Comparison of ENCODE assay signal across 8 mouse cellular contexts in the genomic region with DNA sequence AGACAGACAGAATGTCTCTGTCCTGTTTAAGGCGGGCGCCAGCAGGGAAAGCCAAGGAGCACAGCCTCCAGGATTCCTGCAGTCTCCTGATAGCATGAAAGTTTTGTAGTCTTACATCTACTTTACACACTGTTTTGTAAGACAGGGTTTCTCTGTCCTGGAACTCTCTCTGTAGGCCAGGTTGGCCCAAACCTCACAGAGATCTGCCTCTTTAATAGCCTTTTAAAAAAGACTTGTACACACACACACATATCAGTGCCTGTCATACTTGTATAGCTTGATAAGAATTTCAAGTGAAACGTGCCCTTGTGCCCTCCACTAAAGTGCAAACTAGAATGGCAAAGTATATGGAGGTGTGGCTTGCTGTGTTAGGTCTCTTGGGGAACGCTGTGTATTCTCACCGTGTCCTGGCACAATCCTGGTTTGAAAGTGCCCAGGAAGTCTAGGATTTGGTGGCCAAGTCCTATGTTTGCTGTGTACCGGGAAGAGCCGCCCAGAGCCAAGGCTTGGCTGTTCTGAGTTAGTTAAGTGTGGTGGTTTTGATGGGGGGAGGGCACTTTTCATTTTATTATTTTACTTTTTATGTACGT. TPM values are rescaled to one million over a fixed set of nuclear protein-coding genes. Genes with fewer than 3 reads are reported as not detected.
DNase-seq lines count a peak whose midpoint lies in the region; ATAC-seq and TF ChIP-seq lines count a peak whose summit lies in the region.

No protein-coding gene starts in this region.

- ATAC-seq in hindbrain, embryonic 13.5 days (ENCODE audit: low FRiP score), result no peak

- H3K36me3 ChIP-seq in ES-E14 (ENCODE audit: control insufficient read depth, insufficient read depth, low read length, poor library complexity, severe bottlenecking) (peaks cover 52% of the 10 kb centered on the region), macrophage (ENCODE audit: inconsistent target) (peaks cover 31% of the 10 kb centered on the region; the same call in 1 of the 2 replicates)
- H3K36me3 ChIP-seq in hindbrain, embryonic 13.5 days, result peaks cover 26% of the 10 kb centered on the region

- peak overlapping the region; percentile 80 for H3K9ac ChIP-seq in ES-E14 (ENCODE audit: insufficient read depth, low read depth, low read length, poor library complexity, severe bottlenecking)
- H3K9ac ChIP-seq in hindbrain, embryonic 13.5 days, result peak overlapping the region; percentile 72; the same call in 1 of the 2 replicates

- no peak for DNase-seq in gastrocnemius, adult 2 months
- DNase-seq in gastrocnemius, postnatal 25 days, result no peak
- DNase-seq in ES-E14 (ENCODE audit: low read depth, low spot score), result no peak
- no peak for DNase-seq in left cerebral cortex, postnatal 25 days (ENCODE audit: low spot score in 2 of 2)
- DNase-seq in cerebellum, adult 11 months, result no peak
- DNase-seq in cerebellum, postnatal 25 days, result no peak

- WGBS in hindbrain, embryonic 13.5 days, result 81% methylated on average over 8 of the region's 8 CpGs
- WGBS in macrophage (ENCODE audit: missing documents), result 77% methylated on average over 8 of the region's 8 CpGs

- intact Hi-C loops in gastrocnemius, adult 2 months (cut with DNase I), result no loop called here
- intact Hi-C loops in left cerebral cortex, postnatal 25 days (cut with DNase I), result loop anchor here (2.0 kb wide), 1 partner anchor 22 kb away; a partner anchor contains a TSS

- H3K4me3 ChIP-seq in gastrocnemius, adult 2 months, result peak overlapping the region; percentile 90
- H3K4me3 ChIP-seq in ES-E14 (ENCODE audit: insufficient read depth in 1 of 2, low read depth in 1 of 2, low read length in 2 of 2, poor library complexity in 1 of 2, severe bottlenecking in 1 of 2) (peak overlapping the region; percentile 86 to 88), macrophage (ENCODE audit: inconsistent target) (peak overlapping the region; percentile 58; the same call in 1 of the 2 replicates)
- H3K4me3 ChIP-seq in hindbrain, embryonic 13.5 days, result peak overlapping the region; percentile 72

- in situ Hi-C loops in ES-E14 (cut with MboI; ENCODE audit: low sequenced_read_pairs in 2 of 2, unreplicated experiment in 2 of 2), result no loop called here

- H3K4me1 ChIP-seq in ES-E14 (ENCODE audit: control insufficient read depth in 2 of 2, insufficient read depth in 2 of 2, low read length in 2 of 2, poor library complexity in 1 of 2), result peaks cover 0 to 20% of the 10 kb centered on the region in 2 experiments; a peak in 3 of 4 replicates
- H3K4me1 ChIP-seq in hindbrain, embryonic 13.5 days (replicated peaks), result peaks cover 50% of the 10 kb centered on the region

- peak overlapping the region; percentile 97 for H3K4me2 ChIP-seq in hindbrain, embryonic 13.5 days

- H3K9me3 ChIP-seq in ES-E14 (ENCODE audit: control insufficient read depth, insufficient read depth, low read depth, low read length), result no peaks in the 10 kb centered on the region
- no peaks in the 10 kb centered on the region for H3K9me3 ChIP-seq in hindbrain, embryonic 13.5 days

- H3K27ac ChIP-seq in gastrocnemius, adult 2 months, result peak overlapping the region; percentile 98
- H3K27ac ChIP-seq in ES-E14 (ENCODE audit: insufficient read depth, low read depth, low read length, poor library complexity, severe bottlenecking), result no peak overlapping the region
- no peak overlapping the region for H3K27ac ChIP-seq in hindbrain, embryonic 13.5 days
- no peak overlapping the region for H3K27ac ChIP-seq in macrophage

- peaks cover 45% of the 10 kb centered on the region for H3K79me2 ChIP-seq in macrophage (ENCODE audit: inconsistent target)

- H3K27me3 ChIP-seq in hindbrain, embryonic 13.5 days, result peaks cover 49% of the 10 kb centered on the region

- TF ChIP-seq CTCF in gastrocnemius, adult 2 months (IDR thresholded peaks at IDR 0.05), result no peak

TF ChIP-seq in ES-E14, 5 proteins besides CTCF, POLR2A, EP300 and RAD21:
- no peak for TF ChIP-seq MAFK (IDR thresholded peaks at IDR 0.05; ENCODE audit: insufficient read depth, low read depth, low read length)
- no peak for TF ChIP-seq HCFC1 (IDR thresholded peaks at IDR 0.05; ENCODE audit: borderline replicate concordance, insufficient read depth, low read length)
- TF ChIP-seq ZC3H11A (IDR thresholded peaks at IDR 0.05; ENCODE audit: borderline replicate concordance, low read depth, low read length), result no peak
- no peak for TF ChIP-seq ZNF384 (IDR thresholded peaks at IDR 0.05; ENCODE audit: low read depth, low read length)
- TF ChIP-seq CHD2 (IDR thresholded peaks at IDR 0.05; ENCODE audit: low read depth, low read length), result no peak

RNA-seq across cellular contexts. Expression of a gene that starts 2.7 kb away (rescaled TPM):
- 100 to 1,000 TPM in 1 of 2 experiments, 10 to 100 TPM in 1; 92.5 to 125 TPM for total RNA-seq in gastrocnemius, adult 2 months (2021)
- 10 to 100 TPM; 56.9 to 66.5 TPM for total RNA-seq in gastrocnemius, postnatal 25 days (2021)
- 19.7 and 21.0 TPM in 2 replicates for total RNA-seq in ES-E14 (2012; rRNA removed)
- polyA plus RNA-seq in hindbrain, embryonic 13.5 days (2015; fragmentation: Nextera tagmentation; extraction: Ambion mirVana), result 3.2 and 3.7 TPM in 2 replicates
- total RNA-seq in macrophage (2018; cell fraction: chromatin; rRNA removed), result 10 to 100 TPM in 1 of 26 experiments, 1 to 10 TPM in 18, under 1 TPM in 7; 0.63 to 12.4 (median 1.9) TPM
- total RNA-seq in macrophage (2018; cell fraction: cytosol; rRNA removed), result 10 to 100 TPM in 7 of 26 experiments, 1 to 10 TPM in 19; 1.3 to 16.6 (median 5.4) TPM
- total RNA-seq in macrophage (2018; cell fraction: nucleus; rRNA removed), result 10 to 100 TPM in 3 of 26 experiments, 1 to 10 TPM in 23; 1.5 to 15.0 (median 5.3) TPM
- polyA plus RNA-seq in macrophage (2018), result 5.1 to 13.0 TPM (median 8.0 TPM) in 3 replicates
- 10 to 100 TPM; 13.5 to 16.4 TPM for total RNA-seq in left cerebral cortex, postnatal 25 days (2021)

RNA-seq across cellular contexts. Expression of a gene that starts 15.2 kb away (rescaled TPM):
- 1 to 10 TPM; 4.5 to 4.6 TPM for total RNA-seq in gastrocnemius, adult 2 months (2021)
- 1 to 10 TPM; 2.8 to 3.4 TPM for total RNA-seq in gastrocnemius, postnatal 25 days (2021)
- 22.2 and 29.2 TPM in 2 replicates for total RNA-seq in ES-E14 (2012; rRNA removed)
- polyA plus RNA-seq in hindbrain, embryonic 13.5 days (2015; fragmentation: Nextera tagmentation; extraction: Ambion mirVana), result 18.4 and 20.0 TPM in 2 replicates
- total RNA-seq in macrophage (2018; cell fraction: chromatin; rRNA removed), result 10 to 100 TPM in 6 of 26 experiments, 1 to 10 TPM in 19, under 1 TPM in 1; 0.57 to 18.3 (median 3.5) TPM
- total RNA-seq in macrophage (2018; cell fraction: cytosol; rRNA removed), result 10 to 100 TPM in 14 of 26 experiments, 1 to 10 TPM in 12; 5.0 to 32.6 (median 10.6) TPM
- 10 to 100 TPM in 12 of 26 experiments, 1 to 10 TPM in 14; 3.3 to 33.6 (median 9.9) TPM for total RNA-seq in macrophage (2018; cell fraction: nucleus; rRNA removed)
- 7.5 to 11.5 TPM (median 10.7 TPM) in 3 replicates for polyA plus RNA-seq in macrophage (2018)
- 10 to 100 TPM; 13.1 to 13.9 TPM for total RNA-seq in left cerebral cortex, postnatal 25 days (2021)

RNA-seq across cellular contexts. Expression of a gene that starts 16.2 kb away (rescaled TPM):
- total RNA-seq in gastrocnemius, adult 2 months (2021), result 1 to 10 TPM; 2.4 to 3.3 TPM
- 1 to 10 TPM; 2.5 TPM for total RNA-seq in gastrocnemius, postnatal 25 days (2021)
- 18.7 and 31.7 TPM in 2 replicates for total RNA-seq in ES-E14 (2012; rRNA removed)
- polyA plus RNA-seq in hindbrain, embryonic 13.5 days (2015; fragmentation: Nextera tagmentation; extraction: Ambion mirVana), result 17.1 and 19.6 TPM in 2 replicates
- 10 to 100 TPM in 22 of 26 experiments, 1 to 10 TPM in 4; 5.7 to 34.4 (median 20.8) TPM for total RNA-seq in macrophage (2018; cell fraction: chromatin; rRNA removed)
- 1 to 10 TPM in 23 of 26 experiments, under 1 TPM in 3; 0.47 to 4.4 (median 2.3) TPM for total RNA-seq in macrophage (2018; cell fraction: cytosol; rRNA removed)
- 10 to 100 TPM in 17 of 26 experiments, 1 to 10 TPM in 9; 3.2 to 35.7 (median 10.6) TPM for total RNA-seq in macrophage (2018; cell fraction: nucleus; rRNA removed)
- 3.5 to 5.0 TPM (median 4.8 TPM) in 3 replicates for polyA plus RNA-seq in macrophage (2018)
- 10 to 100 TPM; 13.6 to 15.5 TPM for total RNA-seq in left cerebral cortex, postnatal 25 days (2021)

RNA-seq across cellular contexts. Expression of a gene that starts 22.5 kb away (rescaled TPM):
- 10 to 100 TPM; 31.1 to 32.5 TPM for total RNA-seq in gastrocnemius, adult 2 months (2021)
- total RNA-seq in gastrocnemius, postnatal 25 days (2021), result 10 to 100 TPM; 27.5 to 29.3 TPM
- total RNA-seq in ES-E14 (2012; rRNA removed), result 7.6 and 12.5 TPM in 2 replicates
- polyA plus RNA-seq in hindbrain, embryonic 13.5 days (2015; fragmentation: Nextera tagmentation; extraction: Ambion mirVana), result 35.9 and 36.7 TPM in 2 replicates
- total RNA-seq in macrophage (2018; cell fraction: chromatin; rRNA removed), result 10 to 100 TPM in 16 of 26 experiments, 1 to 10 TPM in 10; 1.5 to 37.2 (median 14.6) TPM
- total RNA-seq in macrophage (2018; cell fraction: cytosol; rRNA removed), result 10 to 100 TPM in 23 of 26 experiments, 1 to 10 TPM in 3; 6.9 to 19.0 (median 15.8) TPM
- 10 to 100 TPM in 18 of 26 experiments, 1 to 10 TPM in 8; 2.5 to 37.2 (median 18.3) TPM for total RNA-seq in macrophage (2018; cell fraction: nucleus; rRNA removed)
- 5.4 to 24.7 TPM (median 14.9 TPM) in 3 replicates for polyA plus RNA-seq in macrophage (2018)
- 10 to 100 TPM; 16.5 to 20.4 TPM for total RNA-seq in left cerebral cortex, postnatal 25 days (2021)

RNA-seq across cellular contexts. Expression of a gene that starts 27.1 kb away (rescaled TPM):
- total RNA-seq in gastrocnemius, adult 2 months (2021), result under 1 TPM; 0.53 to 0.59 TPM
- under 1 TPM; 0.84 to 0.86 TPM for total RNA-seq in gastrocnemius, postnatal 25 days (2021)
- 1.9 and 3.0 TPM in 2 replicates for total RNA-seq in ES-E14 (2012; rRNA removed)
- 1.5 and 1.6 TPM in 2 replicates for polyA plus RNA-seq in hindbrain, embryonic 13.5 days (2015; fragmentation: Nextera tagmentation; extraction: Ambion mirVana)
- total RNA-seq in macrophage (2018; cell fraction: chromatin; rRNA removed), result under 1 TPM in 4 of 26 experiments, not detected in 22; 0.26 to 0.38 (median 0.31) TPM
- total RNA-seq in macrophage (2018; cell fraction: cytosol; rRNA removed), result under 1 TPM in 1 of 26 experiments, not detected in 25; 0.03 TPM
- under 1 TPM in 5 of 26 experiments, not detected in 21; 0.17 to 0.33 (median 0.21) TPM for total RNA-seq in macrophage (2018; cell fraction: nucleus; rRNA removed)
- polyA plus RNA-seq in macrophage (2018), result not detected in 3 replicates
- under 1 TPM; 0.37 to 0.76 TPM for total RNA-seq in left cerebral cortex, postnatal 25 days (2021)
